Mouse (Mus musculus) G1E (cell line): ENCODE results near the gene Vmn1r115.
"Not testable (repeated sequence)": the region's sequence is repeated elsewhere in the genome, so short reads cannot be mapped to it uniquely, and the experiment has no call there.

Experiments used
- CTCF ChIP-seq: IDR thresholded peaks from 2 replicates; pipeline ENCODE4 v1.5.1; 2012; ENCODE audit warnings: low read depth, low read length, inconsistent platforms, mixed read lengths
- GATA1 ChIP-seq: IDR thresholded peaks from 2 replicates; pipeline ENCODE4 v1.6.1; 2012; ENCODE audit warnings: borderline replicate concordance, low read length, inconsistent platforms, mixed read lengths
- GATA2 ChIP-seq: IDR thresholded peaks from 2 replicates; pipeline ENCODE4 v1.6.1; 2012; ENCODE audit warnings: low read depth, low read length, inconsistent platforms, borderline replicate concordance
- POLR2AphosphoS5 ChIP-seq: IDR thresholded peaks from 2 replicates; pipeline ENCODE4 v1.6.1; 2012; ENCODE audit warnings: low read depth, low read length, inconsistent platforms; ENCODE audit not compliant: insufficient replicate concordance
- TAL1 ChIP-seq: conservative IDR thresholded peaks from 2 replicates; pipeline ENCODE4 v1.6.1; 2012; ENCODE audit warnings: low read depth, low read length, inconsistent platforms, mixed read lengths

GRCm38 (mm10) chr7:20871956-20872355 lies 27.2 kb upstream of the Vmn1r115 start, which contains the start of gene Vmn1r116:
- not testable (repeated sequence) for TF ChIP-seq CTCF, TAL1, GATA1, POLR2AphosphoS5, GATA2
